Mouse (Mus musculus) liver, adult 2 months (tissue): Measurements from ENCODE around the gene B230219D22Rik.

Source experiments
- CTCF ChIP-seq: fragments of 200-500 bp; IDR thresholded peaks from 2 replicates; pipeline ENCODE4 v1.5.1; 2011; ENCODE audit warnings: low read depth, low read length, control low read depth
- POLR2A ChIP-seq: fragments of 200-500 bp; IDR thresholded peaks from 2 replicates; pipeline ENCODE4 v1.6.1; 2011; ENCODE audit warnings: low read length, control low read depth; ENCODE audit not compliant: insufficient read depth; ENCODE audit errors: extremely low read depth

DNA sequence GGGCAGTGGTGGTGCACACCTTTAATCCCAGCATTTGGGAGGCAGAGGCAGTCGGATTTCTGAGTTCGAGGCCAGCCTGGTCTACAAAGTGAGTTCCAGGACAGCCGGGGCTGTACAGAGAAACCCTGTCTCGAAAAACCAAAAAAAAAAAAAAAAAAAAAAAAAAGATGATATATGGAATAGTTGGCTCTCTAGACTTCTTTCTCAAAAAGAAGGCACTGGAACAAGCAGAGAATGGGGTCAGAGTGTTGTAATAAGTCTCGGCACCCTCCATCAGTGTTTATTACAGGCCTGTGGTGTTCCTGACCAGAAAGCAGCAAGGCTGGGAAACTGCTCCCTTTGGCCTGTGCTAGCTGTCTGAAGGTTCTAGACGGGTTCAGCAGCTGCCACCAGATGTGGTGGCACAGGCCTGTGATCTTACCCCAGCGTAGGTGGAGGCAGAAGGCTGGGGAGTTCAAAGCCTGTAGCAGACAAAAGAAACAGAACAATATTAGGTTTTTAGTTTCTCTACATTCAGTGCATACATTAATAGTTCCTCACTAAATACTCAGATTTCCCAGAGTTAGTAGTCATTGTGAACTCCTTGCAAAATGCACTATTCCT, 23.1 kb downstream of the B230219D22Rik start:
- TF ChIP-seq POLR2A (no peak), CTCF (no peak)
